Mouse (Mus musculus) liver, embryonic 18 days (tissue): ENCODE results near the gene Mid1. TPM values are rescaled to one million over a fixed set of nuclear protein-coding genes. Genes with fewer than 3 reads are reported as not detected.

ENCODE experiments used
- polyA plus RNA-seq: library from polyadenylated mRNA; depleted of rRNA; stranded (reverse); fragments of >200 nt; gene quantifications from 2 replicates; pipeline ENCODE4 v1.2.3, GENCODE M21; 2012; rRNA removed

Mid1 gene
- polyA plus RNA-seq = 2.3 and 5.3 TPM in 2 replicates

GRCm38 (mm10) chrX:169685131-169685530 is at the start of gene Mid1:
TSS of gene Mid1 (plus strand) at chrX:169685199.

GRCm38 (mm10) chrX:169779535-169779934 is 94.5 kb downstream of the Mid1 start, which contains the start of gene 4933400A11Rik:
TSS of gene 4933400A11Rik (minus strand) at chrX:169779635.

GRCm38 (mm10) chrX:170009016-170009750 is 324.2 kb downstream of the Mid1 start, which contains the start of gene Gm21887:
TSS of gene Gm21887 (plus strand) at chrX:170009659.

Other genes starting within 250 kb of the Mid1 start
- gene 4933400A11Rik, start 94.4 kb downstream of the Mid1 start, polyA plus RNA-seq = not detected in 2 replicates